Mouse (Mus musculus) macrophage (primary cell): Measurements from ENCODE around the gene Anxa6. TPM values are rescaled to one million over a fixed set of nuclear protein-coding genes. Genes with fewer than 3 reads are reported as not detected.
A peak's percentile ranks its signal among the peaks of the same experiment; 100 is the strongest.

Experiments used
- H3K27ac ChIP-seq: fragments of 350-480 bp; formaldehyde crosslinking; 2 replicates; pipeline ENCODE4 v1.9.0; 2021
- H3K36me3 ChIP-seq: fragments of 350-480 bp; formaldehyde crosslinking; 2 replicates; pipeline ENCODE4 v1.9.0; 2021; ENCODE audit errors: inconsistent target
- H3K4me3 ChIP-seq: fragments of 350-480 bp; formaldehyde crosslinking; 2 replicates; pipeline ENCODE4 v1.9.0; 2021; ENCODE audit errors: inconsistent target
- H3K79me2 ChIP-seq: fragments of 350-480 bp; formaldehyde crosslinking; 2 replicates; pipeline ENCODE4 v1.9.0; 2021; ENCODE audit errors: inconsistent target
- WGBS: methylation state at CpG from one replicate; pipeline ENCODE4 v1.1.7; 2026; ENCODE audit warnings: inconsistent platforms; ENCODE audit not compliant: missing documents; 5-methylcytosine and 5-hydroxymethylcytosine counted together
- polyA plus RNA-seq: library from polyadenylated mRNA; stranded (reverse); fragments of 250-400 nt; gene quantifications from 3 replicates; pipeline ENCODE4 v1.2.4, GENCODE M21; 2018; ENCODE audit warnings: inconsistent platforms
- total RNA-seq, 78 experiments: library from RNA; depleted of rRNA; stranded (reverse); fragments of 250-400 nt; gene quantifications; 1 replicate in 9 of 78; 2 replicates in 24 of 78; 3 replicates in 43 of 78; 4 replicates in 2 of 78; pipeline ENCODE4 v1.2.4; 2018; ENCODE audit warnings: inconsistent platforms in 56 of 78

Gene Anxa6
- total RNA-seq (2018; cell fraction: chromatin; rRNA removed): 100 to 1,000 TPM in 19 of 26 experiments, 10 to 100 TPM in 7; 22.7 to 459 (median 151) TPM
- total RNA-seq (2018; cell fraction: cytosol; rRNA removed): 100 to 1,000 TPM; 154 to 258 (median 220) TPM
- 100 to 1,000 TPM in 22 of 26 experiments, 10 to 100 TPM in 4; 66.1 to 314 (median 132) TPM for total RNA-seq (2018; cell fraction: nucleus; rRNA removed)
- polyA plus RNA-seq: 141 to 262 TPM (median 198 TPM) in 3 replicates

DNA sequence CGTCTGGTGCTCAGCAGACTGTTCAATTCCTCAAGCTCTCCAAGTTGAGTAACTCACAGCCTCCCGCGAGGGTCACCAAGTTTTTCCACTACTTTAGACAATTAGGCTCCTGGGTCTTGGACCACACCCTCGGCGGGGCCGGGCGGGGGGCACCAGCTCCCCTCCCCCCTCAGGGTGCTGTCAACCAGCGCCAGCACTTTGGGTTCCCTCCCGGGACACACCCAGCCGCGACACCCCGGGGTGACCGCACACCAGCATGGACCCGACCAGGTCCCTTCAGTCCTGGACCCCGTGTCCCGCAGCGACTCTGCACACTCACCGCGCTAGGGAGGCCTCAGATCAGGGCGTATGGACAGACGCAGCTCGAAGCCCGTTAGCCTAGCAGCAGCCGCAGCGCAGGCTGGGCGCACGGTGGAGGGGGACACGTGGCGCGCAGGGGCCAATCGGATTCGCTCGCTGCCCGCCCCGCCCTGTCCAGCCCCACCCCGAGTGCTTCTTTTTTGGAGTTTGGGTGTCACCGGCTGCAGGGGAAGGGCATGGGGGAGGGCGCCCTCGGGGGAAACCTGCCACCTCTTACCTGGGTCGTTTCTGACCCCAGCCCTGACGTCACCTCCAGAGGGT, at the start of gene Anxa6:
TSS of gene Anxa6 (minus strand) at position 406 of the 621 bp plus-strand sequence.
- Histone ChIP-seq H3K27ac (peak within 1 kb of the TSS; percentile 24; the same call in 1 of the 2 replicates), H3K36me3 (no peaks in the 10 kb centered on the region), H3K4me3 (peak within 1 kb of the TSS; percentile 73), H3K79me2 (peaks cover 50% of the 10 kb centered on the region)
- under 1% methylated on average over 41 of the region's 41 CpGs for WGBS

DNA sequence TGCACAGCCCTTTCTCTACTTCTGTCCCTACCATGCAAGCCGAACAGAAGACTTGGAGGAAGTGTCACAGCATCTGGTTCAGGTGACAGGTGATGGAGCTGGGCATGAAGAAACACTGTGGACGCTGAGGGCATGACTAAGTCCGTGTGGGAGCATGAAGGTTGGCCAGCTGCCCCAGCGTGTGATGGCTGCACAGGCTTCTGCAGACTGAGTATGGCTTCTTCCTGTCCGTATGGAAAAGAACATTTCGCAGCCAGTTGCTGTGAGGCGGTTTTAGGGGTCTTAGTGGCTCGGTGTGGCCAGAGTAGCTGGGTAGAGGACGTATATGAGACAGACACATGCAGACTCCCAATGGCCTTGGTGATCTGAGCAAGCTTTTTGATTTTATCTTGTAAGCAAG, 48.0 kb upstream of the Anxa6 start:
- no peak overlapping the region for H3K27ac ChIP-seq
- WGBS: 96% methylated on average over 9 of the region's 9 CpGs

GRCm38 (mm10) chr11:55079180-55079579, 45.9 kb upstream of the Anxa6 start:
- Histone ChIP-seq H3K79me2 (no peaks in the 10 kb centered on the region), H3K4me3 (no peak overlapping the region), H3K27ac (no peak overlapping the region), H3K36me3 (no peaks in the 10 kb centered on the region)
- whole genome bisulfite sequencing: 88% methylated on average over 4 of the region's 4 CpGs

More for the DNA sequence above, 48.0 kb upstream of the Anxa6 start:
- no peak overlapping the region for H3K4me3 ChIP-seq
- H3K36me3 ChIP-seq: no peaks in the 10 kb centered on the region
- H3K79me2 ChIP-seq: no peaks in the 10 kb centered on the region

DNA sequence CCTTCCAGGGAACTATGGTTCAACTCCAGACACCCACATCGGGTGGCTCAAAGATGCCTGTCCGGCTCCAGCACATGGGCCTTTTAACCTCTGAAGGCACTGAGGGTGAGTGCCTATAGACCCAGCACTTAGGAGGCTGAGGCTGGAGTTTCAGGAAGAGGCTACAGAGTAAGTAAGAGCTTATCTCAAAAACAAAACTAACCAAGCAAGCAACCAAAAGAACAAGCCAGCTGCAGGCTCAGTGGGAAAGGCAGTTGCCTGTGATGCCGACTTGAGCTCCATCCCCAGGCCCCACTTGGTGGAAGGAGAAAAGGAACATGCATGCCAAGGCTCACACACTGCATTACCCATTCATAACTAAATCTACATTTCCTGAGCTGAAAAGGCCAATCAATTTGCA, 45.3 kb upstream of the Anxa6 start:
- Histone ChIP-seq H3K4me3 (no peak overlapping the region; the same call in 1 of the 2 replicates), H3K79me2 (no peaks in the 10 kb centered on the region), H3K27ac (peak overlapping the region; percentile 25; the same call in 1 of the 2 replicates), H3K36me3 (no peaks in the 10 kb centered on the region)
- WGBS: 52% methylated on average over 3 of the region's 3 CpGs

GRCm38 (mm10) chr11:55077331-55078231, 44.3 kb upstream of the Anxa6 start, which contains the start of gene Ccdc69:
Gene Ccdc69, minus strand, starts transcription at chr11:55078131.
- H3K36me3 ChIP-seq: no peaks in the 10 kb centered on the region
- H3K79me2 ChIP-seq: no peaks in the 10 kb centered on the region
- peak within 1 kb of the TSS; percentile 44 for H3K4me3 ChIP-seq
- H3K27ac ChIP-seq: peak within 1 kb of the TSS; percentile 63
- under 1% methylated on average over 47 of the region's 50 CpGs for WGBS

DNA sequence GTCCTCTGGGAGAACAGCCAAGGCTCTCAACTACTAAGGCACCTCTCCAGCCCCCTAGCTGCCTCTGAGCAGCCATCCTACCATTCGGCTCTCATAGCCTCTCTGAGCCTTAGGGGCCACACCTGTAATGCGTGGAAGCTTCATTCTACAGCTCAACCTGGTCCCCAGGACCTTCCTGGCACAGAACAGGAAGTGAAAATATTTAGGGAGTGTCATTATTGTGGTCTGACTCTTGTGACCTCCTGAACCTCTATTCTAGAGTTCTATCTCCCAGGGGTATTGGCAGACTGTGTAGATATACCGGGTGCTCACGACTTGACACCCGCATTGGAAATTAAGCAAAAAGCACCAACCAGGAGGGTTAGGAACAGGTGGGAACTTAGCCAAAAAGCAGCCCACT, 43.0 kb upstream of the Anxa6 start:
- Histone ChIP-seq H3K4me3 (no peak overlapping the region), H3K79me2 (no peaks in the 10 kb centered on the region), H3K27ac (0 out of 2 replicates have a peak overlapping the region, but pooled peaks have one; percentile 63), H3K36me3 (no peaks in the 10 kb centered on the region)
- 60% methylated on average over 5 of the region's 5 CpGs for WGBS

- Histone ChIP-seq H3K36me3 (no peaks in the 10 kb centered on the region), H3K4me3 (no peak overlapping the region), H3K27ac (no peak overlapping the region), H3K79me2 (no peaks in the 10 kb centered on the region)
- 76% methylated on average over 2 of the region's 2 CpGs for WGBS
Observed at GRCm38 (mm10) chr11:55075602-55076001, 42.4 kb upstream of the Anxa6 start.

GRCm38 (mm10) chr11:55073191-55073590, 39.9 kb upstream of the Anxa6 start:
- H3K36me3 ChIP-seq: no peaks in the 10 kb centered on the region
- no peaks in the 10 kb centered on the region for H3K79me2 ChIP-seq
- no peak overlapping the region for H3K27ac ChIP-seq
- no peak overlapping the region for H3K4me3 ChIP-seq
- WGBS: 90% methylated on average over 10 of the region's 10 CpGs

- H3K79me2 ChIP-seq: no peaks in the 10 kb centered on the region
- H3K36me3 ChIP-seq: no peaks in the 10 kb centered on the region
- no peak overlapping the region for H3K4me3 ChIP-seq
- 22% methylated on average over 8 of the region's 8 CpGs for WGBS
- no peak overlapping the region for H3K27ac ChIP-seq
Observed at GRCm38 (mm10) chr11:55072467-55072866, 39.2 kb upstream of the Anxa6 start.

GRCm38 (mm10) chr11:55071344-55071743, 38.1 kb upstream of the Anxa6 start:
- H3K4me3 ChIP-seq: no peak overlapping the region
- H3K36me3 ChIP-seq: no peaks in the 10 kb centered on the region
- H3K79me2 ChIP-seq: no peaks in the 10 kb centered on the region
- no peak overlapping the region for H3K27ac ChIP-seq
- 95% methylated on average over 5 of the region's 5 CpGs for WGBS

- Histone ChIP-seq H3K36me3 (no peaks in the 10 kb centered on the region), H3K4me3 (no peak overlapping the region), H3K27ac (no peak overlapping the region), H3K79me2 (no peaks in the 10 kb centered on the region)
- 100% methylated on average over 2 of the region's 2 CpGs for WGBS
Observed at GRCm38 (mm10) chr11:55069023-55069422, 35.8 kb upstream of the Anxa6 start.

- no peaks in the 10 kb centered on the region for H3K36me3 ChIP-seq
- H3K4me3 ChIP-seq: no peak overlapping the region
- no peak overlapping the region for H3K27ac ChIP-seq
- H3K79me2 ChIP-seq: no peaks in the 10 kb centered on the region
- WGBS: 95% methylated on average over 4 of the region's 4 CpGs
Observed at GRCm38 (mm10) chr11:55066921-55067320, 33.7 kb upstream of the Anxa6 start.

GRCm38 (mm10) chr11:55062856-55063255, 29.6 kb upstream of the Anxa6 start:
- 87% methylated on average over 5 of the region's 5 CpGs for WGBS
- no peak overlapping the region for H3K27ac ChIP-seq
- no peaks in the 10 kb centered on the region for H3K79me2 ChIP-seq
- H3K36me3 ChIP-seq: no peaks in the 10 kb centered on the region
- H3K4me3 ChIP-seq: no peak overlapping the region

- Histone ChIP-seq H3K27ac (no peak overlapping the region), H3K79me2 (no peaks in the 10 kb centered on the region), H3K4me3 (no peak overlapping the region), H3K36me3 (no peaks in the 10 kb centered on the region)
- WGBS: 88% methylated on average over 5 of the region's 5 CpGs
Observed at GRCm38 (mm10) chr11:55060802-55061201, 27.6 kb upstream of the Anxa6 start.

GRCm38 (mm10) chr11:55057511-55057910, 24.3 kb upstream of the Anxa6 start:
- Histone ChIP-seq H3K79me2 (no peaks in the 10 kb centered on the region), H3K4me3 (no peak overlapping the region), H3K36me3 (no peaks in the 10 kb centered on the region), H3K27ac (no peak overlapping the region)
- WGBS: 85% methylated on average over 3 of the region's 3 CpGs
